Mouse (Mus musculus): Measurements from ENCODE around the gene Mctp1. TPM values are rescaled to one million over a fixed set of nuclear protein-coding genes. Genes with fewer than 3 reads are reported as not detected.

Gene Mctp1
- total RNA-seq, 2 experiments from 2014 or later, result 20.5 to 44.8 TPM

- ATAC-seq (replicated peaks; ENCODE audit: low FRiP score, poor library complexity, severe bottlenecking), result no peak
Measured at GRCm38 (mm10) chr13:76591692-76592091, 207.4 kb downstream of the Mctp1 start.

GRCm38 (mm10) chr13:76592908-76593307, 208.6 kb downstream of the Mctp1 start:
- no peak for ATAC-seq (replicated peaks; ENCODE audit: low FRiP score, poor library complexity, severe bottlenecking)

GRCm38 (mm10) chr13:76597005-76597404, 212.7 kb downstream of the Mctp1 start:
- no peak for ATAC-seq (replicated peaks; ENCODE audit: low FRiP score, poor library complexity, severe bottlenecking)

- ATAC-seq (replicated peaks; ENCODE audit: low FRiP score, poor library complexity, severe bottlenecking), result no peak
Measured at GRCm38 (mm10) chr13:76609425-76609824, 225.1 kb downstream of the Mctp1 start.

GRCm38 (mm10) chr13:76611499-76611898, 227.2 kb downstream of the Mctp1 start:
- ATAC-seq (replicated peaks; ENCODE audit: low FRiP score, poor library complexity, severe bottlenecking), result no peak

- ATAC-seq (replicated peaks; ENCODE audit: low FRiP score, poor library complexity, severe bottlenecking), result no peak
Measured at GRCm38 (mm10) chr13:76620111-76620510, 235.8 kb downstream of the Mctp1 start.

- no peak for ATAC-seq (replicated peaks; ENCODE audit: low FRiP score, poor library complexity, severe bottlenecking)
Measured at GRCm38 (mm10) chr13:76620525-76620924, 236.2 kb downstream of the Mctp1 start.

GRCm38 (mm10) chr13:76633707-76634106, 249.4 kb downstream of the Mctp1 start:
- no peak for ATAC-seq (replicated peaks; ENCODE audit: low FRiP score, poor library complexity, severe bottlenecking)

GRCm38 (mm10) chr13:76638282-76638681, 253.9 kb downstream of the Mctp1 start:
- no peak for ATAC-seq (replicated peaks; ENCODE audit: low FRiP score, poor library complexity, severe bottlenecking)

- ATAC-seq (replicated peaks; ENCODE audit: low FRiP score, poor library complexity, severe bottlenecking), result no peak
Measured at GRCm38 (mm10) chr13:76659523-76659922, 275.2 kb downstream of the Mctp1 start.

- ATAC-seq (replicated peaks; ENCODE audit: low FRiP score, poor library complexity, severe bottlenecking), result no peak
Measured at GRCm38 (mm10) chr13:76681286-76681685, 297.0 kb downstream of the Mctp1 start.

- ATAC-seq (replicated peaks; ENCODE audit: low FRiP score, poor library complexity, severe bottlenecking), result no peak
Measured at GRCm38 (mm10) chr13:76689349-76689748, 305.0 kb downstream of the Mctp1 start.

GRCm38 (mm10) chr13:76690143-76690542, 305.8 kb downstream of the Mctp1 start:
- no peak for ATAC-seq (replicated peaks; ENCODE audit: low FRiP score, poor library complexity, severe bottlenecking)

- no peak for ATAC-seq (replicated peaks; ENCODE audit: low FRiP score, poor library complexity, severe bottlenecking)
Measured at GRCm38 (mm10) chr13:76690697-76691096, 306.4 kb downstream of the Mctp1 start.

GRCm38 (mm10) chr13:76734013-76734412, 349.7 kb downstream of the Mctp1 start:
- ATAC-seq (replicated peaks; ENCODE audit: low FRiP score, poor library complexity, severe bottlenecking), result no peak

GRCm38 (mm10) chr13:76750663-76751429, 366.5 kb downstream of the Mctp1 start:
- no peak for ATAC-seq (replicated peaks; ENCODE audit: low FRiP score, poor library complexity, severe bottlenecking)

GRCm38 (mm10) chr13:76759832-76760490, 375.6 kb downstream of the Mctp1 start:
- no peak for ATAC-seq (replicated peaks; ENCODE audit: low FRiP score, poor library complexity, severe bottlenecking)

GRCm38 (mm10) chr13:76799662-76800061, 415.3 kb downstream of the Mctp1 start:
- no peak for ATAC-seq (replicated peaks; ENCODE audit: low FRiP score, poor library complexity, severe bottlenecking)

- no peak for ATAC-seq (replicated peaks; ENCODE audit: low FRiP score, poor library complexity, severe bottlenecking)
Measured at GRCm38 (mm10) chr13:76801126-76801632, 416.8 kb downstream of the Mctp1 start.

GRCm38 (mm10) chr13:76802051-76802728, 417.9 kb downstream of the Mctp1 start:
- no peak for ATAC-seq (replicated peaks; ENCODE audit: low FRiP score, poor library complexity, severe bottlenecking)

- ATAC-seq (replicated peaks; ENCODE audit: low FRiP score, poor library complexity, severe bottlenecking), result no peak
Measured at GRCm38 (mm10) chr13:76802926-76803325, 418.6 kb downstream of the Mctp1 start.
